Mouse (Mus musculus) CH12.LX (cell line): ENCODE measurements around the gene Alkbh6. TPM values are rescaled to one million over a fixed set of nuclear protein-coding genes. Genes with fewer than 3 reads are reported as not detected.

Experiments used
- DNase-seq: peaks from one replicate; pipeline ENCODE4 v3.0.0-alpha.2; 2013; ENCODE audit errors: extremely low read depth
- H3K27ac ChIP-seq: 2 replicates; pipeline ENCODE4 v1.5.1; 2012; ENCODE audit warnings: low read depth, mild to moderate bottlenecking, control low read depth, moderate library complexity; ENCODE audit not compliant: insufficient read depth
- H3K27me3 ChIP-seq: replicated peaks from 2 replicates; pipeline ENCODE3; 2012; ENCODE audit warnings: inconsistent platforms
- H3K36me3 ChIP-seq, 2 experiments: replicated peaks in 1 of 2; 2 replicates each; pipeline versions ENCODE3 to v1.6.1; 2012; ENCODE audit warnings: inconsistent platforms in 1 of 2, low read length in 1 of 2, mild to moderate bottlenecking in 1 of 2, mixed read lengths in 1 of 2, moderate library complexity in 1 of 2; ENCODE audit not compliant: control insufficient read depth in 1 of 2, insufficient read depth in 1 of 2
- H3K4me1 ChIP-seq, 2 experiments: 2 replicates each; pipeline ENCODE4 v1.6.1; 2012; ENCODE audit warnings: inconsistent platforms in 1 of 2, moderate library complexity in 1 of 2; ENCODE audit not compliant: insufficient read depth in 2 of 2, control insufficient read depth in 1 of 2
- H3K4me2 ChIP-seq: 2 replicates; pipeline ENCODE4 v1.6.1; 2012; ENCODE audit warnings: low read depth, mild to moderate bottlenecking, control low read depth; ENCODE audit not compliant: poor library complexity, insufficient read depth, severe bottlenecking
- H3K4me3 ChIP-seq, 3 experiments: fragments of 150-350 bp in 1 of 3; sonication (generic) in 1 of 3; replicated peaks in 1 of 3; 2 replicates each; pipeline versions ENCODE3 to v1.5.1; 2011 to 2012; ENCODE audit warnings: low read depth in 2 of 3, low read length in 2 of 3, mild to moderate bottlenecking in 2 of 3, moderate library complexity in 2 of 3, control low read depth in 1 of 3, improper control_type of control experiment in 1 of 3, inconsistent platforms in 1 of 3, mixed read lengths in 1 of 3; ENCODE audit not compliant: poor library complexity in 1 of 3
- H3K79me2 ChIP-seq: replicated peaks from 2 replicates; pipeline ENCODE4 v1.6.1; 2012; ENCODE audit warnings: mild to moderate bottlenecking, moderate library complexity; ENCODE audit not compliant: control insufficient read depth, poor library complexity, insufficient read depth, severe bottlenecking; ENCODE audit errors: extremely low read depth
- H3K9ac ChIP-seq: 2 replicates; pipeline ENCODE4 v1.6.1; 2012; ENCODE audit warnings: low read depth, mild to moderate bottlenecking, control low read depth, moderate library complexity; ENCODE audit not compliant: insufficient read depth
- H3K9me3 ChIP-seq: replicated peaks from 2 replicates; pipeline ENCODE3; 2012; ENCODE audit warnings: low read length, inconsistent platforms, mixed read lengths
- BHLHE40 ChIP-seq: IDR thresholded peaks from 2 replicates; pipeline ENCODE4 v1.6.1; 2011; ENCODE audit warnings: mild to moderate bottlenecking, low read depth, low read length, improper control_type of control experiment
- EP300 ChIP-seq: IDR thresholded peaks from 2 replicates; pipeline ENCODE4 v1.6.1; 2011; ENCODE audit warnings: low read length, improper control_type of control experiment
- IRF4 ChIP-seq: IDR thresholded peaks from 2 replicates; pipeline ENCODE4 v1.6.1; 2014; ENCODE audit warnings: low read depth, mild to moderate bottlenecking, inconsistent platforms, low read length, improper control_type of control experiment
- JUN ChIP-seq: IDR thresholded peaks from 2 replicates; pipeline ENCODE4 v1.6.1; 2011; ENCODE audit warnings: low read depth, mild to moderate bottlenecking, low read length, improper control_type of control experiment, moderate library complexity; ENCODE audit not compliant: insufficient read depth
- JUND ChIP-seq: conservative IDR thresholded peaks from 2 replicates; pipeline ENCODE4 v1.6.1; 2011; ENCODE audit warnings: low read depth, low read length, improper control_type of control experiment
- MAFK ChIP-seq: IDR thresholded peaks from 2 replicates; pipeline ENCODE4 v1.6.1; 2011; ENCODE audit warnings: low read length, improper control_type of control experiment; ENCODE audit not compliant: insufficient replicate concordance
- MAX ChIP-seq: IDR thresholded peaks from 2 replicates; pipeline ENCODE4 v1.6.1; 2011; ENCODE audit warnings: low read length, improper control_type of control experiment
- MAZ ChIP-seq: IDR thresholded peaks from 2 replicates; pipeline ENCODE4 v1.6.1; 2012; ENCODE audit warnings: low read depth, mild to moderate bottlenecking, inconsistent platforms, low read length, improper control_type of control experiment, moderate library complexity
- MEF2A ChIP-seq: IDR thresholded peaks from 2 replicates; pipeline ENCODE4 v1.6.1; 2014; ENCODE audit warnings: low read depth, mild to moderate bottlenecking, inconsistent platforms, low read length, improper control_type of control experiment, borderline replicate concordance
- NELFE ChIP-seq: IDR thresholded peaks from 2 replicates; pipeline ENCODE4 v1.6.1; 2011; ENCODE audit warnings: low read depth, low read length, improper control_type of control experiment
- NRF1 ChIP-seq: IDR thresholded peaks from 2 replicates; pipeline ENCODE4 v1.6.1; 2014; ENCODE audit warnings: low read depth, mild to moderate bottlenecking, inconsistent platforms, low read length, improper control_type of control experiment, moderate library complexity
- PAX5 ChIP-seq: IDR thresholded peaks from 2 replicates; pipeline ENCODE4 v1.6.1; 2012; ENCODE audit warnings: low read length, inconsistent platforms, mixed read lengths
- POLR2A ChIP-seq: IDR thresholded peaks from 2 replicates; pipeline ENCODE4 v1.6.1; 2011; ENCODE audit warnings: low read depth, mild to moderate bottlenecking, improper control_type of control experiment, low read length
- RAD21 ChIP-seq: IDR thresholded peaks from 2 replicates; pipeline ENCODE4 v1.6.1; 2011; ENCODE audit warnings: low read depth, mild to moderate bottlenecking, low read length, improper control_type of control experiment, moderate library complexity
- RCOR1 ChIP-seq: conservative IDR thresholded peaks from 2 replicates; pipeline ENCODE4 v1.6.1; 2012; ENCODE audit warnings: low read depth, mild to moderate bottlenecking, inconsistent platforms, low read length, improper control_type of control experiment
- SIN3A ChIP-seq: IDR thresholded peaks from 2 replicates; pipeline ENCODE4 v1.6.1; 2012; ENCODE audit warnings: low read length, improper control_type of control experiment, inconsistent platforms
- TBP ChIP-seq: conservative IDR thresholded peaks from 2 replicates; pipeline ENCODE4 v1.6.1; 2011; ENCODE audit warnings: low read depth, low read length, improper control_type of control experiment
- TCF12 ChIP-seq: IDR thresholded peaks from 2 replicates; pipeline ENCODE4 v1.6.1; 2014; ENCODE audit warnings: low read depth, mild to moderate bottlenecking, inconsistent platforms, low read length, improper control_type of control experiment
- USF2 ChIP-seq: conservative IDR thresholded peaks from 2 replicates; pipeline ENCODE4 v1.6.1; 2011; ENCODE audit warnings: low read depth, low read length, improper control_type of control experiment
- ZMIZ1 ChIP-seq: IDR thresholded peaks from 2 replicates; pipeline ENCODE4 v1.6.1; 2012; ENCODE audit warnings: low read depth, mild to moderate bottlenecking, inconsistent platforms, low read length, improper control_type of control experiment
- ZNF384 ChIP-seq: IDR thresholded peaks from 2 replicates; pipeline ENCODE4 v1.6.1; 2012; ENCODE audit warnings: low read depth, low read length, improper control_type of control experiment, inconsistent platforms
- dilution Hi-C: fragments of 300-500 bp; cut with MboI; formaldehyde crosslinking; loops from 2 replicates; pipeline ENCODE4 v1.14.3; 2020; ENCODE audit warnings: low sequenced_read_pairs; ENCODE audit not compliant: extremely low pct_unique_long_range_greater_than_20kb, extremely low pct_ligation_motif_present
- in situ Hi-C: fragments of 300-500 bp; cut with MboI; formaldehyde crosslinking; loops from 3 replicates; pipeline ENCODE4 v1.14.3; 2019; ENCODE audit warnings: low sequenced_read_pairs, low pct_ligation_motif_present, low pct_unique_long_range_greater_than_20kb, mixed read lengths
- polyA plus RNA-seq: library from polyadenylated mRNA; unstranded; fragments of >175 nt; gene quantifications from 2 replicates; pipeline ENCODE4 v1.2.1, GENCODE M21; 2012; ENCODE audit warnings: low read depth; ENCODE audit not compliant: insufficient read length
- total RNA-seq, 2 experiments: library from RNA; depleted of rRNA; stranded (reverse); fragments of 300-350 nt in 1 of 2; fragments of >200 nt in 1 of 2; gene quantifications; 2 replicates each; pipeline ENCODE4 v1.2.3; 2012 to 2014

The Alkbh6 gene
- total and polyA plus RNA-seq, 3 experiments = 25.2 to 35.7 (median 28.8) TPM

GRCm38 (mm10) chr7:30265041-30265440 lies 43.5 kb upstream of the Alkbh6 start:
- TF ChIP-seq ZMIZ1 = no peak
- no peak for TF ChIP-seq ZNF384
- TF ChIP-seq NELFE = no peak
- no peak for TF ChIP-seq POLR2A
- no peak for TF ChIP-seq SIN3A
- TF ChIP-seq IRF4 = no peak
- no peak for TF ChIP-seq MAZ
- TF ChIP-seq RCOR1 = no peak
- no peak for TF ChIP-seq MEF2A
- no peak for TF ChIP-seq JUND
- no peak for TF ChIP-seq MAFK
- no peak for TF ChIP-seq TBP
- TF ChIP-seq PAX5 = no peak
- no peak for TF ChIP-seq BHLHE40
- TF ChIP-seq, all 38 proteins: peak for 0
- Histone ChIP-seq H3K9me3 (no peaks in the 10 kb centered on the region), H3K79me2 (no peaks in the 10 kb centered on the region), H3K4me2 (no peak overlapping the region), H3K4me1 (peaks cover 0 to 5% of the 10 kb centered on the region in 2 experiments; a peak in 2 of 4 replicates), H3K4me3 (no peak overlapping the region), H3K36me3 (peaks cover 58 to 86% of the 10 kb centered on the region in 2 experiments), H3K27ac (no peak overlapping the region), H3K27me3 (no peaks in the 10 kb centered on the region), H3K9ac (no peak overlapping the region)
- dilution Hi-C loops = no loop called here
- DNase-seq = no peak
- in situ Hi-C loops = no loop called here

GRCm38 (mm10) chr7:30265531-30265930 lies 43.0 kb upstream of the Alkbh6 start:
- Histone ChIP-seq H3K4me2 (no peak overlapping the region), H3K4me1 (peaks cover 0 to 5% of the 10 kb centered on the region in 2 experiments; a peak in 2 of 4 replicates), H3K9me3 (no peaks in the 10 kb centered on the region), H3K79me2 (no peaks in the 10 kb centered on the region), H3K36me3 (peaks cover 63 to 87% of the 10 kb centered on the region in 2 experiments), H3K9ac (no peak overlapping the region), H3K27me3 (no peaks in the 10 kb centered on the region), H3K4me3 (no peak overlapping the region), H3K27ac (no peak overlapping the region)
- in situ Hi-C loops = no loop called here
- no peak for DNase-seq
- dilution Hi-C loops = no loop called here
- TF ChIP-seq MAX = no peak
- TF ChIP-seq ZNF384 = no peak
- no peak for TF ChIP-seq BHLHE40
- TF ChIP-seq JUN = no peak
- TF ChIP-seq RAD21 = no peak
- TF ChIP-seq TCF12 = no peak
- no peak for TF ChIP-seq USF2
- TF ChIP-seq NELFE = no peak
- no peak for TF ChIP-seq EP300
- no peak for TF ChIP-seq NRF1
